Mouse (Mus musculus) spleen, adult 12 weeks (tissue): Measurements from ENCODE around the gene P2rx3.

Experiments
- DNase-seq: peaks from one replicate; pipeline ENCODE4 v3.0.0; 2022; ENCODE audit warnings: low spot score

Gene P2rx3

DNA sequence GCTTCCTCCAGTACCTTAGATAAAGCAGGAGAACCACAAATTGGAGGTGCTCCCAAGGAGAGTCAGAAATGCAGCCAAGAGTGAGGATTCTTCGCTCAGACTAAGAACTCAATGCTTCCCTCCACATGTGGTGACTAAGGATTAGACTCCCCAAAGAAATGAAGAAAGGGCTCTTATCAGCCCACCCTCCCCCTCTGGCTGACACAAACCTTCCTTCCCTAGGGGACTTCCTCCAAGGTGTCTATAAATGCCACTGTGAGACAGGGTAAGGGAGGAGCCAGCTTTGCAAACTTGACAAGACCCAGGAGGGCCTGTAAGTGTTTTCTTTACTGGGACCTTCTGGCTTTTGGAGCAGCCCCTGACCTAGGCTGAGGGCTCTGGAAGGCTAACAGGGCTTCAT is 57.1 kb downstream of the P2rx3 start, which contains the start of gene Prg2:
Prg2 (plus strand) TSS at position 274 of the 400 bp plus-strand sequence.
- DNase-seq, result no peak

DNA sequence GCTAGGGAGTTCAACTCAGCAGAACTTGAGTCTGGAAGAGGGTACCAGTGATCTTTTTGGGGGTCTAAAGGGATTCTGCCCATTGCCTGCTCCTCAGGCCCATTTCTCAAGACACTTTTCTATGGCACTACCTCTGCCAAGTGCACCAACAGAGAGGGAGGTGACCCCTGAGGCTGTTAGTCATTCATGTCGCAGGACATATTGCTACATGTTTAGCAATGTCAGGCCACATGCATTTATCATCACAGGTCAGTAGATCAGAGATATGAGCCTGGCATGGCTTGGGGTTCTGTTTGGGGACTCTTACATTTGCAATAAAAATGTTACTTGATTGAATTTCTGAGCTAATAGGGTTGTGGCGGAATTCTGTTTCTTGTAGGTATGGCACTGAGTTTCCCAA is 61.7 kb downstream of the P2rx3 start:
- DNase-seq, result no peak

DNA sequence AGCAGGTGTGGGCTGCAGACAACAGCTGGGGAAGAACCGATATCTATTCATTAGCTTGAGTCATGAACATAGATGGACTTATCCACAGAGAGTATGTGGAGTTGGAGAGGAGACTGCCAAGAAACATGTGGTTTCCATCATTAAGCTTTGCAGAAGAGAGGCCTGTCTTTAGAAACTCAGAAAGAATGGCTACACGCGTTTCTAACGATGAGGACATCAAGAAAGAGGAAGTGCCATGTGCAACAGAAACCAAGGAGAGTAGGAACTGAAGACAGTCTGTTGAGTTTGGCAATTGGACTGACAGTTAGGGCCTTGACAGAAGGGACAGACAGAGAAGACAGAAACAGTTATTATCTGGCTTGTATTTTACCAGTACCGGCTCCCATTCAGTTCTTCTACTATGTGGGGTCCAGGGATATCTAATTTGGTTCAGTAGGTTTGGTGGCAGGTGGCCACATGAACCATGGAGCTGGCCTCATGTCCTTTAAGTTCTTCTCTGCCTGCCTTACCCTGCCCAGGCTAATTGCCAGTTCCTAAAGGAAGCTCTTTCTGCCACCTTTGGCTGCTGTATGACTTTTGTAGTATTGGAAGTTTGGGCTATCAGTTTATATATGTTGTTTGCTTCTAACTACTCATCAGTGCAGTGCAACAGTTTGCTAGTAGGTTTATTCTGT is 69.8 kb downstream of the P2rx3 start:
- no peak for DNase-seq

DNA sequence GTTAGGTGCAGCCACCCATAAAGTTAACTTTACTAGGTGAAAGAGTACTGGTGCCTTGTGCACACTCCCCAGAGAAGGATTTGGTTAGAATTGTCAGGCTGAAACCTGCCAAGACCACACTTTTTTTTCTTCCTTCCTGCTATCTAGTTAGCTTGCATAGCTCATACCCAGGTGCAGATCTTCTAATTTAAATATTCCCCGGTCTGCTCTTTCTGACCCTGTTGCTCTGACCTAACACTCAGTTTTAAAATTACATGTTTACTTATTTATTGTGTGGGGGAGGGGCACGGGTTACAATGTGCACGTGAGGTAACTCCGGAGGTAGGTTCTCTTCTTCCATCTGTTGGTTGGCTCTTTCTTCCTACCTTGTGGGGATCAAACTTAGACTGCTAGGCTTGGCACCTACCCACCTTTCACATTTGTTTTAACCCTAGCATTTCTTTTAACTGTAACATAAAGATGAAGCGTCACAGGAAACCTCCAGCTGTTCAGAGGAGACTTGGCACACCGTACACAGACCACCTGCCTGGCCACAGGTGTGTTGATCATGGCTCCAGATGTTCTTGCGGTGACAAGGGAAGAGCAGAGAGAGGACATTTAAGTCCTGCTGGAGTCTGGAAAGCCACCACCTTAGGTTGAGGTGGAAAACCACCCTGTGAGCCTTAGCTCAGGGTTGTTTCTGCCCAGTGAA is 73.0 kb downstream of the P2rx3 start:
- DNase-seq, result no peak

DNA sequence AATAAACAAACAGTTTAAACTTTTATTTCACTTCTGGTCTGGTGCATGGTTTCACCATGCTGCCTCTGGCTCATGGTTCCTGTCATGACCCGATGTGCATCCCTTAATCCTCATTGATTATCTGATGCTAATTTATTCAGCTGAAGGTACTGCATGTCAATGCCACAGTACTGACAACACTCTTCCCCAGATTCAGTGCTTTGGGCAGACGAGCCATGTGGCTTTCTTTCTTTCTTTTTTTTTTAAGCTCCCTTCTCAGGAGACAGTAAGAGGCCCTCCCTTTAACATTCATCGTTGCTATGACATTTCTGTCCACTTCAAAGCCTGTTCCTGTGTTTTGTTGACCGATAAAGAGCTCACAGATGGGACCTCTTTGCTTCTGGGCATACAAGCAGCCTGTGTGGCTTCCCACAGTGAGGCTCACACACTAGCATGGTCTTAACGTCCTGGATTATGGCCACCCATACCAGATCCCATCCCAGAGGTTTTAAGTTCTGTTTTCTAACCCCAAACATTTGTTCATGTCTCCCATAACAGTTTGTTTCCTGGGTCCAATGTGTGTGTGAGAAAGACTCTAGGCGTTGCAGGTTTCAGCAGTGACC is 74.3 kb downstream of the P2rx3 start:
- DNase-seq, result no peak

DNA sequence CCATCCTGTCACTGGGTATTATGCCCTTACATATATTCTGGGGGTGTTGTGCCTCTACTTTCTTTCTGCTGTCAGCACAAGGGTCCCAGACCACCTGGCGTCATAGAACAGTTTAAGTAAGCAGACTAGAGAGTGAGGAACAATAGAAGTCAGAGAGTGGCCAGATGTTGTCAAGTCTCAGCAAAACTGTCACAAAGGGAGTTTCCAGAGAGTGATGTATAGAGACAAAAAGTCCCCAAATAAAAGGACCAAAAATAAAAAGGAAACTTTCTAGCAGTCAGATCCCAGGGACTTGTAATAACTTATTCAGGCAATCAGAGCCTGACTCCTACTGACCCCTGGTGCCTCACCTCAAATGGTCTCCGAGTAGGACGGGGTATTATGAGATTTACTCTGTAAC is 75.4 kb downstream of the P2rx3 start:
- no peak for DNase-seq

DNA sequence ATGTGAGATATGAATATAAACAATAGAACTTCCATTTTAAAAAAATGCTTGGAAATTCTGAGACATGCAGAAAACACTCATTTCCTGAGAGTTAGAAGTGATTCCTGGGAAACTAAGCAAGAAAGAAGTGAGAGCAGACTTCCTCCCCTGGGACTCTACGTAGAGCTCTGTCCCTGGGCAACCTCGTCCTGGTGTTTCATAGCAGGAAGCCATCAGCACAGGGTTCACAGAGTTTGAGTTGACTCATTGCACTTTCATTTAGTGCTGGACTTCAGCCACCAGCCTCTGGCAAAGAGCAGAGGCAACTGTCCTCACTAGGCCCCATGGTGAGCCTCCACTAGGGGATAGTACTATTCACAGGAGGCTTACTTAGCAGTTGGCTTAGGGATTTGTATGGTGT is 76.0 kb downstream of the P2rx3 start:
- no peak for DNase-seq

DNA sequence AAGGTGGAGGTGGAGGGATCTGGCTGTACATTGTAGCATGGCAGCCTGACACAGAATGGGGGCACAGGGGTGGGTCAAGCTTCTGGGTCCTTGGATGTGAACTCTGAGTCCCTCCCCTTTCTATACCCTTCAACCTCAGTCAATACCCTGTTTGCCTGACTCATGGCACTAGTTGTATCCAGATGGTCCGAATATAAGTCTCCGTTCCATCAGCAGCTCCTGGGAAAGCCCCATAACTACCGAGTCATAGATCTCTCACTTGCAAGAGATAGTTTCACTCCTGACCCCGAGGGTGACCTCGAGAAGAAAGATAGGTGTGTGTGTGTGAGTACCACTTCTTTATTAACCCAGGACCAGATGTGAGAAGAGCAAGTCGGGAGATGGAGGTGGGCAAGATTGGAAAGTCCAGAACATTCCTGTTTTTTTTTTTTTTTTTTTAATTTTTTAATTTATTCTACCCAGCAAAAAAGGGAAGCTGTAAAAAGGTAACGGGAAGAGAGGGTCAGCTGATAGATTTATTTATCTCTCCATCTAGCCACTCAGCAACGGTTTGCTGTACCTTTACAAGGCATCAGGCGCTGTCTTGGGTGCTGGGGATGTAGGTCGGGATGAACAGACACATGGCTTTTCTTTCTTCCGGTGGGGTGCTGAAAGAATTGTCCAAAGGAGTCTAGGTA is 78.5 kb downstream of the P2rx3 start:
- no peak for DNase-seq

DNA sequence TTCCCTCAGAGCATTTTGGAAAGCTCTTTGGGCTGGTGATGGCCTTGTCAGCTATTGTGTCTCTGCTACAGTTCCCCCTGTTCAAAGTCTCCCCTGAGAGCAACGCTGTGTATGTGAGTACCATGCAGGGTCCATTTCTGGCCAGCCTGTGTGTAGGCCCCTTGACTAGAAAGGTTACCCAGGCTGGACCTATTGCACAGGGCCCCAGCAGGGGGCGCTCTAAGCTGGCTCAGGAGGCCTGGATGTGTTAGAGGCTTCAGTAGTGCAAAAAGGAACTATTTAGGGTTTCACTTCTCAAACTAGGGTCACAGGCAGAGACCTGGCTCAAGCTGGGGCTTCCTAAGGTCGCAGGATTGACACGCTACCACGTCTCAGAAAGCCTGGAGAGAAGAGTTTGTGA is 81.0 kb downstream of the P2rx3 start:
- DNase-seq, result peak; percentile 56

DNA sequence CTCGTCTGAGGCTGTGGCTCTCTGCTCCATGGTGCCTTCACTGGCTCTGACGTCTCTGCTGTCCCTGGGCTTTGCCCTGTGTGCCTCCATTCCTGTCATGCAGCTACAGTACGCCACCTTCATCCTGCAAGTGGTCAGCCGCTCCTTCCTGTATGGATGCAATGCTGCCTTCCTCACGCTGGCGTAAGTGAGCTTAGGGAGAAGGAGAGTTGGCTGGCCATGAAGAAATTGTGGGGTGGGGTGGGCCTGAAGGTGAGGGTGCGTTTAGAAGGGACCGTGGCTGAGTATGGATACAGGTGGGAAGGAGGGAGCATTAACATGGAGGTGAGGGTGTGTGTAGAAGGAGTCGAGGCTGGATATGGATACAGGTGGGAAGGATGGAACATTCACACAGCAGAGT is 81.8 kb downstream of the P2rx3 start:
- no peak for DNase-seq

DNA sequence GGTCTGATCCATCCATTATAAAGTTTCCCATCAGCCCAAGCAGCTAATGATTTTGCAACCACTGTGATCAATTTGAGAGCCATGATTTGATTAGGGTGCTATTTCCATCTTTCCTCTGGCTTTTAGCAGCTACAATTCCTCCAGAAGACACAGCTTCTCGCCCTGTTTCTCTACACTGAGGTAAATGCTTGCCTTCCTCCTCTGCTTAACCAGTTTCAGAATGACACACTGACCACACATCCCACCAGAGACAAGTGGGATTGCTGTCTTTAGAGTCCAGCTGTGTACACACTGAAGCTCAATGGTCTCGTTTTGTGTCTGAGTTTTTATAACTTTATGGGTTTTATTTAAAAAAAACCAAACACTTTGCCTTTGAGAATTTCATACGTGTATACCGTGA is 84.6 kb downstream of the P2rx3 start:
- DNase-seq, result no peak

DNA sequence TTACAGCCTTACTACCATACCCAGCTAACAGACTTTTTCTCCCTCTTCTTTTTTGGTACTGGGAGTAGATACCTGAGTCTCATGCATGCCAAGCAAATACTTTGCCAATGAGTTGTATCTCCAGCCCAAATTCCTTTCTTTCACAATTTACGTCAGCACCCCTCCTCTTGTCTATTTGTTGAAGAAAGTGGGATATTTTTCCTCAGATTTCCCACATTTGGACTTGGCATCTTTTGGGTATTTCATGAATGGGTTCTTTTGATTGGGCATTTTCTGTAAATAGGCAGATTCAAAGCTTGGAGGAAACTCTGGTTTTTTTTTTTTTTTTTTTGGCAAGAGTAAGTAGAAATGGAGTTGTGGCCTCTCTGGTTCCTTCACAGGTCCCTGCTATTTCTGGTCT is 85.0 kb downstream of the P2rx3 start:
- DNase-seq, result no peak

DNA sequence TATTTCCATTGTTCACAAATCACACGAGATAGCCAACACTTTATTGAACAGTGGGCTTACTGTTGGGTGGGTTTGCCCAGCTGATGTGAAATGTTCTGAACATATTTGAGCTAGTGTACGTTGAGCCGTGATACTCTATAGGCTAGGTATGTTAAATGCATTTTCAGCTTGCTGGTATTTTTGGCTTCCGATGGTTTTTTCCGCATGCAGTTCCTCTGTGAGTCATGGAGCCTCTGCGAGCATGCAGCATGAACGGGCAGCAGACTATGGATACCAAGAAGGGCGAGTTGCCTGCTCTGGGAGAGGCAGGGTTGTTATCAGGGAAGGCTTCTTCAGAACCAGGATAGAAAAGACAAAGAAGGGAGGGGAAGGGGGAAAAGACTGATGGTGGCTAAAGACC is 86.2 kb downstream of the P2rx3 start:
- DNase-seq, result no peak

DNA sequence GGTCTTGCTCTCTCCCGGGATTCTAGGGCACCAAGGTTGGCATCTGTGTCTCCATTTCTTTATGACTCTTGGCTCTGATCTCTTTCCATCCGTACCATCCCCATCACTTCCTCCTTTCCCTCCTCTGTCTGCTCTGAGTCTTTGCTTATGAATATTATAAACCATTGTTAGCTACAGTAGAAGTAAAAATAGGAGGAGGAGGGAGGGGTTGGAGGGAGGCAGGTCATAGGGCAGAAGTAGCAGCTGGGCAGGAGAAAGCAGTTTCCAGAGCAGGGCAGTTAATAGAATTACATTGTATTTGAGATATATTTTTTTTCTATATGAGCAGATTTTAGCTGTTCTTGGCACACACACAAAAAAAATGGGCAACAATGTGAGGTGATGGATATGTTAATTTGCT is 88.5 kb downstream of the P2rx3 start:
- no peak for DNase-seq
